Mouse (Mus musculus): ENCODE data around the gene Palmd. TPM values are rescaled to one million over a fixed set of nuclear protein-coding genes. Genes with fewer than 3 reads are reported as not detected.

Gene Palmd
- polyA plus RNA-seq, 1 experiment from 2014 or later: 16.1 TPM

DNA sequence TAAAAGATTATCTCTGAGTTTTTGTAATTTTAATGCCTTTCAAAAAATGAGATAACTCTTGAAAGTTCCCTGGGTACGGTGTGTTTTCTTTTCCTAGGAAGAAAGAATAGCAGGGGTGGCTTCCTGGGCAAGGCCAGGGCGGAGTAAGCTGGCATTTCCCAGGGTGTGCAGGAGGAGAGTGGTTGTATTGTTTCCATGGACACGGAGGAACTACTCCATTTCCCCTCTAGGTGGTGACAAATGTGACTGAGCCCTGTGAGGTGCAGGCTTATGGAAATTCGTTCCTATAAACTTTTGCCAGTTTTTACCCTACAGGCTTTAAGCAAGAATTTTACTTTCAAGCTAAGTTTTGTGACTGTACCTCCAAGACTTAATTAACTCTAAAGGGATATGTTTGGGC lies 2.6 kb downstream of the Palmd start:
- peak; percentile 71 for TF ChIP-seq CTCF (IDR thresholded peaks at IDR 0.05)
- no peak for TF ChIP-seq EP300 (IDR thresholded peaks at IDR 0.05)
- Histone ChIP-seq H3K36me3 (ENCODE audit: insufficient read depth, low read length) (no peaks in the 10 kb centered on the region), H3K4me1 (ENCODE audit: insufficient read depth, low read depth, low read length) (no peaks in the 10 kb centered on the region), H3K27ac (ENCODE audit: low read length) (0 out of 2 replicates have a peak overlapping the region, but pooled peaks have one; percentile 43), H3K4me2 (replicated peaks; ENCODE audit: low read depth, low read length) (peak overlapping the region; percentile 58; the same call in 1 of the 2 replicates), H3K4me3 (ENCODE audit: low read depth, low read length) (peak overlapping the region; percentile 19; the same call in 1 of the 2 replicates), H3K9me3 (ENCODE audit: low read length) (no peaks in the 10 kb centered on the region), H3K27me3 (replicated peaks; ENCODE audit: insufficient read depth, low read length) (no peaks in the 10 kb centered on the region), H3K9ac (replicated peaks; ENCODE audit: low read depth) (no peak overlapping the region)
- DNase-seq (ENCODE audit: low spot score): peak; percentile 88
- ATAC-seq: peak; percentile 90
- WGBS: 22% methylated on average over 4 of the region's 4 CpGs

DNA sequence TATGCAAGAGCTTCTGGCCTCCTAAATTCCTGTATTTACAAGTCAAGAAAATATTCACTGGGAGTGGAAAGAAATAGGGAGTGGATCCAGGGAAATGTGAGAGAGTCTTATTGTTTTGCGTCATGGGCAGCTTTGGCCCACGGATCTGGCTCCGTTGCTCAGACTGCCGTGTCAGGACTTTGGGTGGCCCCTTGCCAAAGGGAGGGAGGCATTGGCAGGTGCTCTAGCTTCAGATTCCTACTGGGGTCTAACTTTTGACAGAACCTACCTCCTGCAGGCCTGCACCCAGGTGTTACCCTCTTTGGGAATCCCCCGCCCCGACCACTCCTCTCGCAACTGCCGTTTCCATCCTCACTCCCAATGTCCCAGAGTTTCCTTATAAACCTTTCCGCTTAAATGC lies 4.4 kb downstream of the Palmd start:
- Histone ChIP-seq H3K4me2 (replicated peaks; ENCODE audit: low read depth, low read length) (no peak overlapping the region), H3K9me3 (ENCODE audit: low read length) (no peaks in the 10 kb centered on the region)

DNA sequence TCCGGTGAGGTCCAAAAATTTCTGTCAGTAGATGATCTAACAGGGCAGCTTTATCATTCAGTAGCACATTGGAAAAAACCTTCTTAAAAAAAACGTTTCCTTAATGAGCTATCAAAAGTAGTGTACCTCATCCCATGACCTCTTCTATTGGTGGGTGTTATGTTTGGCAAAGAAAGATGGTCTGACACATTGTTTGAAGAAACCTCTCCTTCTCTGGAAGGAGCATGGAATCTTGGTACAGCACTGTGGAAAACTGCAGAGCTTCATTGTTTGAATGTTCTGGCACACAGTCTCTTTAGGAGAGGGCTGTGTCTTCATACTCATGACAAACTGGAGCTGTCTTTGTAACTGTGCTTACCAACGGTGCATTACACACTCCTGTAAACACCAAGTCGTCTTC lies 5.6 kb downstream of the Palmd start:
- Histone ChIP-seq H3K36me3 (ENCODE audit: insufficient read depth, low read length) (no peaks in the 10 kb centered on the region), H3K9ac (replicated peaks; ENCODE audit: low read depth) (no peak overlapping the region), H3K4me2 (replicated peaks; ENCODE audit: low read depth, low read length) (no peak overlapping the region), H3K4me3 (ENCODE audit: low read depth, low read length) (no peak overlapping the region), H3K27ac (ENCODE audit: low read length) (no peak overlapping the region), H3K27me3 (replicated peaks; ENCODE audit: insufficient read depth, low read length) (no peaks in the 10 kb centered on the region), H3K4me1 (ENCODE audit: insufficient read depth, low read depth, low read length) (no peaks in the 10 kb centered on the region), H3K9me3 (ENCODE audit: low read length) (no peaks in the 10 kb centered on the region)
- peak; percentile 59 for DNase-seq (ENCODE audit: low spot score)
- 37% methylated on average over 4 of the region's 4 CpGs for WGBS
- peak; percentile 61 for ATAC-seq
- TF ChIP-seq CTCF (IDR thresholded peaks at IDR 0.05) (no peak), EP300 (IDR thresholded peaks at IDR 0.05) (peak; percentile 49; the same call in 1 of the 2 replicates)

More for the DNA sequence above, 4.4 kb downstream of the Palmd start:
- no peaks in the 10 kb centered on the region for H3K36me3 ChIP-seq (ENCODE audit: insufficient read depth, low read length)
- no peak for ATAC-seq
- H3K4me1 ChIP-seq (ENCODE audit: insufficient read depth, low read depth, low read length): no peaks in the 10 kb centered on the region
- TF ChIP-seq EP300 (IDR thresholded peaks at IDR 0.05): no peak
- TF ChIP-seq CTCF (IDR thresholded peaks at IDR 0.05): no peak
- DNase-seq (ENCODE audit: low spot score): no peak
- no peaks in the 10 kb centered on the region for H3K27me3 ChIP-seq (replicated peaks; ENCODE audit: insufficient read depth, low read length)
- no peak overlapping the region for H3K4me3 ChIP-seq (ENCODE audit: low read depth, low read length)
- no peak overlapping the region for H3K9ac ChIP-seq (replicated peaks; ENCODE audit: low read depth)
- 76% methylated on average over 9 of the region's 9 CpGs for WGBS
- H3K27ac ChIP-seq (ENCODE audit: low read length): no peak overlapping the region

DNA sequence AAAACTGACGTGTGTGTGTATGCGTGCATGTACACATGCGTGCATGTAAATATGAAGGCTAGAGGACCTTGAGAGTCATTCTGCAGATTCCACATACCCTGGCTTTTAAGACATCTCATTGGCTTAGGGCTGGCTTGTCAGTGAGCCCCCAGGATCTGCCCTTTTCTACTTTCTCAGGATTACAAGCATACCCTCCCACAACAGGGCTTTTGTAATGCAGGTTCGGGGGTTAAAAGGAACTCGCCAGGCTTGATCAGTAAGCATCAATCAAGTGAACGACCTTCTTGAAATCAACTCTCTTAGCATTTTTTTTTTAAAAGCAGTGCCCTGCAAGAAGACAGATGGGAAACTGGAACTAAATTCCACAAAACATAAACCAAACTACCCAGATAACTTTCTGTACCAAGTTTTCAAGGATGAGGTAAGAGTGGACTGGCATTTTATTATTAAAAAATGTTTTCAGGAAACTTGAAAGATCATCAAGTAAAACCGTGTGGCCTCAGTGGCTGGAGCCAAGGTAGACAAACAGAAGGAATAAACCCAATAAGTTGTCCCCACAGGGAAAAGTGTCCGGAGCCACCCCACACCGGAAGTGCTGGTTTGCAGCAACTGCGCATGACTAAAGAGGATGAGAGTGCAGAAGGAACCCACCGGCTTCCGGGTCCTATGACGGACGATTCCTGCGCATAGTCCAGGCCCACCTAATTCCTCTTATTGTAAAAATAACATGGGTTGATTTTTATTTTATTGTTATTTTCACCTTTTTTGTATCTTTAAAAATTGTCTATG lies 7.2 kb downstream of the Palmd start:
- no peak overlapping the region for H3K4me3 ChIP-seq (ENCODE audit: low read depth, low read length)
- no peaks in the 10 kb centered on the region for H3K36me3 ChIP-seq (ENCODE audit: insufficient read depth, low read length)
- H3K27me3 ChIP-seq (replicated peaks; ENCODE audit: insufficient read depth, low read length): no peaks in the 10 kb centered on the region
- 77% methylated on average over 15 of the region's 15 CpGs for WGBS
- no peaks in the 10 kb centered on the region for H3K9me3 ChIP-seq (ENCODE audit: low read length)
- H3K4me1 ChIP-seq (ENCODE audit: insufficient read depth, low read depth, low read length): no peaks in the 10 kb centered on the region
- no peak overlapping the region for H3K9ac ChIP-seq (replicated peaks; ENCODE audit: low read depth)
- H3K27ac ChIP-seq (ENCODE audit: low read length): no peak overlapping the region
- ATAC-seq: no peak
- no peak overlapping the region for H3K4me2 ChIP-seq (replicated peaks; ENCODE audit: low read depth, low read length)
- no peak for TF ChIP-seq CTCF (IDR thresholded peaks at IDR 0.05)
- no peak for TF ChIP-seq EP300 (IDR thresholded peaks at IDR 0.05)
- DNase-seq (ENCODE audit: low spot score): no peak

DNA sequence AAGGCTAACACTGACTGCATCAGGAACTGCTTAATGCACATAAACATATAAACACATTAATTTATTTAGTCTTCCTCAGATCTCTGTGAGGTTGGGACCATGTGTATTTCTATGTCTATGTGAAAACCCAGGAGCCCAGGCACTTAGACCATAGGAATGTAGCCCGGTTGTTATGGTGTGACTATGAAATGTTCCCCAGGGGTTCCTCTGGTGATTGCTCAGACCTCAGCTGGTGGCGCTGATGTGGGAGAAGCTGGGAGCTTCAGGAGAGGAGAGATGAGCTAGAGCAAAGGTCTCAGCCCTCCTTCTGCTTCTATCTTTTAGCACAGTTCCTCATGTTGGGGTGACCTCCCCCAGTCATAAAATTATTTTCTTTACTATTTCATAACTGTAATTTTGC lies 8.4 kb downstream of the Palmd start:
- Histone ChIP-seq H3K9ac (replicated peaks; ENCODE audit: low read depth) (no peak overlapping the region), H3K4me2 (replicated peaks; ENCODE audit: low read depth, low read length) (no peak overlapping the region), H3K27me3 (replicated peaks; ENCODE audit: insufficient read depth, low read length) (no peaks in the 10 kb centered on the region), H3K27ac (ENCODE audit: low read length) (no peak overlapping the region), H3K9me3 (ENCODE audit: low read length) (no peaks in the 10 kb centered on the region), H3K36me3 (ENCODE audit: insufficient read depth, low read length) (no peaks in the 10 kb centered on the region), H3K4me1 (ENCODE audit: insufficient read depth, low read depth, low read length) (no peaks in the 10 kb centered on the region), H3K4me3 (ENCODE audit: low read depth, low read length) (no peak overlapping the region)
- DNase-seq (ENCODE audit: low spot score): no peak
- ATAC-seq: no peak
- no peak for TF ChIP-seq CTCF (IDR thresholded peaks at IDR 0.05)
- TF ChIP-seq EP300 (IDR thresholded peaks at IDR 0.05): no peak
- 88% methylated on average over 2 of the region's 2 CpGs for WGBS

DNA sequence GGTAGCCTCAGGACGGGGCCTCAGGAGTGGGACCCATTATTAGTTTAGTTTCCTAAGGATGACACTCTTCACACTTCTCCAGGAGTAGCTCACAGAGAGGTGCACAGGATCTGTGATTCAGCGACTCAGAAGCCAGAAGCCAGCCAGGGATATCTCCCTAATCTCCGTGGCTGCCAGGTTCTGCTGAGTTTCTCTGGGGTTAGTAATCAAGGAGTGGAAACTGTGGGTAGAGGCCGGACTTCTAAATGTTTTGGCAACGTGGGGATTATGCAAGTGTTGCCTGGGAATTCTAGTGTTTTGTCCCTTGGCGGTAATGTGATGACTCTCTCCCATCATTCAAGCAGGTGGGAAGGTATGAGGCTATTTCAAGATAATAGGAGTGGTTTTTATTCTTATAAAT lies 13.7 kb downstream of the Palmd start:
- no peak for DNase-seq (ENCODE audit: low spot score)
- ATAC-seq: no peak
- no peak overlapping the region for H3K4me2 ChIP-seq (replicated peaks; ENCODE audit: low read depth, low read length)
- 60% methylated on average over 6 of the region's 6 CpGs for WGBS
- H3K4me3 ChIP-seq (ENCODE audit: low read depth, low read length): no peak overlapping the region
- no peaks in the 10 kb centered on the region for H3K9me3 ChIP-seq (ENCODE audit: low read length)
- H3K27me3 ChIP-seq (replicated peaks; ENCODE audit: insufficient read depth, low read length): no peaks in the 10 kb centered on the region
- no peaks in the 10 kb centered on the region for H3K36me3 ChIP-seq (ENCODE audit: insufficient read depth, low read length)
- no peak overlapping the region for H3K9ac ChIP-seq (replicated peaks; ENCODE audit: low read depth)
- H3K4me1 ChIP-seq (ENCODE audit: insufficient read depth, low read depth, low read length): no peaks in the 10 kb centered on the region; the same call in 1 of the 2 replicates
- TF ChIP-seq CTCF (IDR thresholded peaks at IDR 0.05) (no peak), EP300 (IDR thresholded peaks at IDR 0.05) (no peak)
- no peak overlapping the region for H3K27ac ChIP-seq (ENCODE audit: low read length)

Measured in lung, postnatal 0 days (tissue).